Mouse (Mus musculus): ENCODE measurements around the gene Inpp4b. TPM values are rescaled to one million over a fixed set of nuclear protein-coding genes. Genes with fewer than 3 reads are reported as not detected.

The Inpp4b gene
- polyA plus RNA-seq, 1 experiment from 2014 or later: 11.0 TPM

DNA sequence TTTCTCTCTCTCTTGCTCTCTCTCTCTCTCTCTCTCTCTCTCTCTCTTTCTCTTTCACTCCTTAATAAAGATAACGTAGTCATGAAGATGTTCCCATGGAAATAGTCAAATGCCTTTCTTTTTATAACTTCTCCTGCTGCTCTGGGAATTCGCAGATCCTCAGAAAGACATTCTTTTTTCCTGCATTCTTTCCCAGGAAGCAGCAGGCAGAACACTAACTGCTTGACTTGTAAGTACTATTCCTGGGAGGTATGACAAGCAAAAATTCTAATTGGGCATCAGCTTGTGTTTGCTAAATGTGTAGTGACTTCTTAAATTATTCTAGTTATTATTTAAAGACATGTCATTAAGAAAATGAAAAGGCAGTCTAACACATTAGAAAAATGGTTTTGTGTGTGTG lies 482.6 kb downstream of the Inpp4b start:
- H3K4me3 ChIP-seq (ENCODE audit: low read depth, low read length): no peak overlapping the region
- H3K9me3 ChIP-seq (replicated peaks; ENCODE audit: control insufficient read depth, low read length, poor library complexity, severe bottlenecking): no peaks in the 10 kb centered on the region
- H3K4me1 ChIP-seq (ENCODE audit: control insufficient read depth, insufficient read depth, low read length): no peaks in the 10 kb centered on the region
- no peaks in the 10 kb centered on the region for H3K36me3 ChIP-seq (ENCODE audit: control insufficient read depth, insufficient read depth, low read length)
- no peak overlapping the region for H3K9ac ChIP-seq (ENCODE audit: low read depth, low read length)
- no peak for ATAC-seq
- no peaks in the 10 kb centered on the region for H3K27me3 ChIP-seq (ENCODE audit: control insufficient read depth, insufficient read depth, low read depth, low read length)
- WGBS: 25% methylated on average over 2 of the region's 2 CpGs
- H3K4me2 ChIP-seq (ENCODE audit: low read length): no peak overlapping the region
- no peak overlapping the region for H3K27ac ChIP-seq (ENCODE audit: low read length)

- Histone ChIP-seq H3K9ac (ENCODE audit: low read depth, low read length) (no peak overlapping the region), H3K27me3 (ENCODE audit: control insufficient read depth, insufficient read depth, low read depth, low read length) (no peaks in the 10 kb centered on the region), H3K36me3 (ENCODE audit: control insufficient read depth, insufficient read depth, low read length) (no peaks in the 10 kb centered on the region), H3K4me3 (ENCODE audit: low read depth, low read length) (no peak overlapping the region), H3K27ac (ENCODE audit: low read length) (no peak overlapping the region), H3K9me3 (replicated peaks; ENCODE audit: control insufficient read depth, low read length, poor library complexity, severe bottlenecking) (no peaks in the 10 kb centered on the region), H3K4me1 (ENCODE audit: control insufficient read depth, insufficient read depth, low read length) (no peaks in the 10 kb centered on the region), H3K4me2 (ENCODE audit: low read length) (no peak overlapping the region)
- ATAC-seq: no peak
- 70% methylated on average over 2 of the region's 2 CpGs for WGBS
Observed at GRCm38 (mm10) chr8:81826406-81826805, 484.1 kb downstream of the Inpp4b start.

DNA sequence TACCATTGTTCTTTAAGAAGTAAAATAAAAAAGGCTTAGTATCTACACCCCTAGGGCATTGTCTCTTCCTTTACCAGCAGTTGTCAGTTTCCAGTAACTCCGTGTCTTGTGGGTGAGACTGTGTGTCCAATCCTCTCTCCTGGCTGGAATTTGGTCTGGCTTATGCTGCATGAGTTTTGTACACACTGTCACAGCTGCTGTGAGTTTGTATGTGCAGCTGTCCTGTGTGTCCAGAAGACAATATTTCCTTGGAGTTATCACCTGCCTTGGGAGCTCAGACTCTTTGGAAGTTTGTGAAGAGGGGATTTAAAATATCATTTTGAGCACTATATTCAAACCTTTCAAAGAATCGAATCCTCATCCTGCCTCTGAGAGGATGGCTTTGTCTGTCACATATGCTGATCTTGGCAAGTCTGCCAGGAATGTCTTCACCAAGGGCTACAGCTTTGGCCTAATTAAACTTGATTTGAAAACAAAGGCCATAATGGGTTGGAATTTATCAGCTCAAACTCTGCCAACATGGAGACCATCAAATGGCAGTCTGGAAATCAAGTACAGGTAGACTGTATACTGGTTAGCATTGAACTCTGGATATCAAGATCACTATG lies 485.1 kb downstream of the Inpp4b start:
- Histone ChIP-seq H3K27me3 (ENCODE audit: control insufficient read depth, insufficient read depth, low read depth, low read length) (no peaks in the 10 kb centered on the region), H3K4me1 (ENCODE audit: control insufficient read depth, insufficient read depth, low read length) (no peaks in the 10 kb centered on the region), H3K27ac (ENCODE audit: low read length) (no peak overlapping the region), H3K9ac (ENCODE audit: low read depth, low read length) (no peak overlapping the region), H3K9me3 (replicated peaks; ENCODE audit: control insufficient read depth, low read length, poor library complexity, severe bottlenecking) (no peaks in the 10 kb centered on the region), H3K4me3 (ENCODE audit: low read depth, low read length) (no peak overlapping the region), H3K4me2 (ENCODE audit: low read length) (no peak overlapping the region), H3K36me3 (ENCODE audit: control insufficient read depth, insufficient read depth, low read length) (no peaks in the 10 kb centered on the region)
- ATAC-seq: no peak
- 80% methylated on average over 2 of the region's 2 CpGs for WGBS

GRCm38 (mm10) chr8:81831430-81831829 lies 489.1 kb downstream of the Inpp4b start:
- ATAC-seq: no peak
- Histone ChIP-seq H3K4me3 (ENCODE audit: low read depth, low read length) (no peak overlapping the region), H3K9me3 (replicated peaks; ENCODE audit: control insufficient read depth, low read length, poor library complexity, severe bottlenecking) (no peaks in the 10 kb centered on the region), H3K9ac (ENCODE audit: low read depth, low read length) (no peak overlapping the region), H3K36me3 (ENCODE audit: control insufficient read depth, insufficient read depth, low read length) (no peaks in the 10 kb centered on the region), H3K4me2 (ENCODE audit: low read length) (no peak overlapping the region), H3K27ac (ENCODE audit: low read length) (no peak overlapping the region), H3K4me1 (ENCODE audit: control insufficient read depth, insufficient read depth, low read length) (no peaks in the 10 kb centered on the region), H3K27me3 (ENCODE audit: control insufficient read depth, insufficient read depth, low read depth, low read length) (no peaks in the 10 kb centered on the region)

DNA sequence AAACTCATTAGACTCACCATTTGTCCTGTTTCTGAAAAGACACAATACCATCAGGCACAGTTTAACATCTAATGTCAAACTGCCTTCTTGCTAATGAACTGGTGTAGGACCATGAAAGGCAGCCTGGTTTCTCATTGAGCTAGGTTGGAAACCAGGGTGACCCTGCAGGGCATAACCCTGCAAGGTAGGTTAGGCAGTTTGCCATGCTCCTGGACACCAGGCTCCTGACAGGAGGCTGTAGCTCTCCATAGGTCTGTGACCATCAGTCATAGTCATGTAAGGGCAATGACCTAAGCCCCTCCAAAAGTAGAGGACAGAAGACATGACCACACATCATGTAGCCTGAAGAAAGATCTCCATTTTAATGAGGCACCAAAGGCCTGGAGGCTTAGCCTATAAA lies 491.5 kb downstream of the Inpp4b start:
- Histone ChIP-seq H3K4me1 (ENCODE audit: control insufficient read depth, insufficient read depth, low read length) (no peaks in the 10 kb centered on the region), H3K9ac (ENCODE audit: low read depth, low read length) (no peak overlapping the region), H3K36me3 (ENCODE audit: control insufficient read depth, insufficient read depth, low read length) (no peaks in the 10 kb centered on the region), H3K27me3 (ENCODE audit: control insufficient read depth, insufficient read depth, low read depth, low read length) (no peaks in the 10 kb centered on the region), H3K9me3 (replicated peaks; ENCODE audit: control insufficient read depth, low read length, poor library complexity, severe bottlenecking) (no peaks in the 10 kb centered on the region), H3K27ac (ENCODE audit: low read length) (no peak overlapping the region), H3K4me2 (ENCODE audit: low read length) (no peak overlapping the region), H3K4me3 (ENCODE audit: low read depth, low read length) (no peak overlapping the region)
- ATAC-seq: no peak

DNA sequence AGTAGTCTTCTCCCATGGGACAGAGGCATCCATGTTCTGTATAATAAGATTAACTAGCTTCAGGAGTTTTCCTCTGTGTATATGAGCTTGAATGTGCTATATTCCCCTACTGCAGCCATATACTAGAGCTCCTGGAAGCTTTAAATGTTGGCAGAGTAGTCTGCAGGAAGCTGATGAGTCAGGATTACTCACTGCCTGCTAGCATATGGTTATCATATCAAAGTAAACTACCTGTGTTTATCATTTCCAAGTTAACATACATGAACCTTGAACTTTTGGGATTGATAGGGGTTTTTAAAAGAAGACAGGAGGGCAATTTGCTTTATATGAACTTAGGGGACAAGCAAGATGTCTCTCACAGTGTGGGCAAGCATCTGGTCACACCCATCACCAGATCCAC lies 498.2 kb downstream of the Inpp4b start:
- Histone ChIP-seq H3K9ac (ENCODE audit: low read depth, low read length) (no peak overlapping the region), H3K4me2 (ENCODE audit: low read length) (no peak overlapping the region), H3K36me3 (ENCODE audit: control insufficient read depth, insufficient read depth, low read length) (no peaks in the 10 kb centered on the region), H3K9me3 (replicated peaks; ENCODE audit: control insufficient read depth, low read length, poor library complexity, severe bottlenecking) (no peaks in the 10 kb centered on the region), H3K27ac (ENCODE audit: low read length) (no peak overlapping the region), H3K4me3 (ENCODE audit: low read depth, low read length) (no peak overlapping the region), H3K27me3 (ENCODE audit: control insufficient read depth, insufficient read depth, low read depth, low read length) (no peaks in the 10 kb centered on the region), H3K4me1 (ENCODE audit: control insufficient read depth, insufficient read depth, low read length) (no peaks in the 10 kb centered on the region)
- no peak for ATAC-seq

GRCm38 (mm10) chr8:81844104-81844982 lies 502.0 kb downstream of the Inpp4b start:
- Histone ChIP-seq H3K4me1 (ENCODE audit: control insufficient read depth, insufficient read depth, low read length) (no peaks in the 10 kb centered on the region), H3K4me2 (ENCODE audit: low read length) (no peak overlapping the region), H3K9ac (ENCODE audit: low read depth, low read length) (no peak overlapping the region), H3K9me3 (replicated peaks; ENCODE audit: control insufficient read depth, low read length, poor library complexity, severe bottlenecking) (no peaks in the 10 kb centered on the region), H3K27ac (ENCODE audit: low read length) (peak overlapping the region; percentile 7; the same call in 1 of the 2 replicates), H3K4me3 (ENCODE audit: low read depth, low read length) (no peak overlapping the region), H3K27me3 (ENCODE audit: control insufficient read depth, insufficient read depth, low read depth, low read length) (no peaks in the 10 kb centered on the region), H3K36me3 (ENCODE audit: control insufficient read depth, insufficient read depth, low read length) (no peaks in the 10 kb centered on the region)
- 87% methylated on average over 10 of the region's 10 CpGs for WGBS
- ATAC-seq: no peak

- Histone ChIP-seq H3K27ac (ENCODE audit: low read length) (no peak overlapping the region), H3K36me3 (ENCODE audit: control insufficient read depth, insufficient read depth, low read length) (no peaks in the 10 kb centered on the region), H3K27me3 (ENCODE audit: control insufficient read depth, insufficient read depth, low read depth, low read length) (no peaks in the 10 kb centered on the region), H3K4me2 (ENCODE audit: low read length) (no peak overlapping the region), H3K9me3 (replicated peaks; ENCODE audit: control insufficient read depth, low read length, poor library complexity, severe bottlenecking) (no peaks in the 10 kb centered on the region), H3K9ac (ENCODE audit: low read depth, low read length) (no peak overlapping the region), H3K4me1 (ENCODE audit: control insufficient read depth, insufficient read depth, low read length) (no peaks in the 10 kb centered on the region), H3K4me3 (ENCODE audit: low read depth, low read length) (no peak overlapping the region)
- ATAC-seq: no peak
- 90% methylated on average over 2 of the region's 2 CpGs for WGBS
Observed at GRCm38 (mm10) chr8:81847929-81848328, 505.6 kb downstream of the Inpp4b start.

- H3K9ac ChIP-seq (ENCODE audit: low read depth, low read length): no peak overlapping the region
- no peaks in the 10 kb centered on the region for H3K9me3 ChIP-seq (replicated peaks; ENCODE audit: control insufficient read depth, low read length, poor library complexity, severe bottlenecking)
- H3K4me3 ChIP-seq (ENCODE audit: low read depth, low read length): no peak overlapping the region
- H3K27me3 ChIP-seq (ENCODE audit: control insufficient read depth, insufficient read depth, low read depth, low read length): no peaks in the 10 kb centered on the region
- H3K27ac ChIP-seq (ENCODE audit: low read length): no peak overlapping the region
- H3K4me1 ChIP-seq (ENCODE audit: control insufficient read depth, insufficient read depth, low read length): no peaks in the 10 kb centered on the region
- H3K4me2 ChIP-seq (ENCODE audit: low read length): no peak overlapping the region
- ATAC-seq: no peak
- H3K36me3 ChIP-seq (ENCODE audit: control insufficient read depth, insufficient read depth, low read length): no peaks in the 10 kb centered on the region
- WGBS: 81% methylated on average over 1 of the region's 1 CpGs
Observed at GRCm38 (mm10) chr8:81849976-81850375, 507.6 kb downstream of the Inpp4b start.
